Comparison of ENCODE assay signal across 27 mouse cellular contexts in genomic region chr2:29295557-29295956, GRCm38 (mm10). TPM values are rescaled to one million over a fixed set of nuclear protein-coding genes. Genes with fewer than 3 reads are reported as not detected.
A peak's percentile ranks its signal among the peaks of the same experiment; 100 is the strongest.
DNase-seq lines count a peak whose midpoint lies in the region; ATAC-seq lines count a peak whose summit lies in the region.
"Had no signal": no experiment of that assay in that cellular context is flagged by ENCODE, and none has a peak within 500 bp of the region (broad histone marks: within the 10 kb centered on the region; RNA-seq: fewer than 3 reads in every experiment).

No protein-coding gene starts in this region.

- no peaks in the 10 kb centered on the region for H3K27me3 ChIP-seq in kidney, embryonic 15.5 days
- H3K27me3 ChIP-seq: embryonic facial prominence, embryonic 12.5 days; hindbrain, embryonic 12.5 days; intestine, embryonic 15.5 days; limb, embryonic 13.5 days; liver, embryonic 13.5 days; midbrain, embryonic 13.5 days; neural tube, embryonic 13.5 days; stomach, embryonic 15.5 days had no signal

- no peak overlapping the region for H3K9ac ChIP-seq in kidney, embryonic 15.5 days
- H3K9ac ChIP-seq: embryonic facial prominence, embryonic 12.5 days; hindbrain, embryonic 12.5 days; intestine, embryonic 15.5 days; limb, embryonic 13.5 days; liver, embryonic 13.5 days; midbrain, embryonic 13.5 days; neural tube, embryonic 13.5 days; stomach, embryonic 15.5 days had no signal

- DNase-seq in heart, adult 8-10 months (ENCODE audit: low spot score): peak; percentile 18
- no peak for DNase-seq in heart, postnatal 4 days
- peak; percentile 12 for DNase-seq in kidney, postnatal 14 days
- DNase-seq in R1 (ENCODE audit: low read depth, low spot score) (peak; percentile 10), ZHBTc4 (ENCODE audit: low read depth, low spot score) (peak; percentile 11)
- no peak for DNase-seq in c-Kit-positive CD71-positive TER-119-positive erythroid progenitor cells, embryonic 14.5 days (ENCODE audit: low spot score)
- DNase-seq in adrenal gland, postnatal 36 days: no peak
- DNase-seq: adrenal gland, adult 8-10 months; B cell, adult 2 months; cerebellum, adult 11-12 months; cerebellum, adult 9-11 months; embryo, embryonic 11 days; gastrocnemius, postnatal 36 days; heart, postnatal 10 days; liver, embryonic 13.5 days had no signal

- no peaks in the 10 kb centered on the region for H3K4me1 ChIP-seq in kidney, embryonic 15.5 days
- H3K4me1 ChIP-seq: embryonic facial prominence, embryonic 12.5 days; heart, embryonic 10.5 days; hindbrain, embryonic 12.5 days; intestine, embryonic 15.5 days; limb, embryonic 13.5 days; liver, embryonic 13.5 days; midbrain, embryonic 13.5 days; neural tube, embryonic 13.5 days; stomach, embryonic 15.5 days had no signal

- H3K4me3 ChIP-seq in kidney, embryonic 15.5 days (replicated peaks): no peak overlapping the region
- H3K4me3 ChIP-seq: embryonic facial prominence, embryonic 12.5 days; heart, embryonic 10.5 days; hindbrain, embryonic 12.5 days; intestine, embryonic 15.5 days; limb, embryonic 13.5 days; liver, embryonic 13.5 days; midbrain, embryonic 13.5 days; neural tube, embryonic 13.5 days; stomach, embryonic 15.5 days had no signal

- H3K9me3 ChIP-seq in kidney, embryonic 15.5 days (replicated peaks): peaks cover 10% of the 10 kb centered on the region
- H3K9me3 ChIP-seq: intestine, embryonic 15.5 days; neural tube, embryonic 13.5 days; stomach, embryonic 15.5 days had no signal

- no peak overlapping the region for H3K4me2 ChIP-seq in kidney, embryonic 15.5 days
- H3K4me2 ChIP-seq: embryonic facial prominence, embryonic 12.5 days; hindbrain, embryonic 12.5 days; intestine, embryonic 15.5 days; limb, embryonic 13.5 days; liver, embryonic 13.5 days; midbrain, embryonic 13.5 days; neural tube, embryonic 13.5 days; stomach, embryonic 15.5 days had no signal

- WGBS in kidney, embryonic 15.5 days: 41% methylated on average over 3 of the region's 3 CpGs

- no peaks in the 10 kb centered on the region for H3K36me3 ChIP-seq in kidney, embryonic 15.5 days
- H3K36me3 ChIP-seq: embryonic facial prominence, embryonic 12.5 days; heart, embryonic 10.5 days; hindbrain, embryonic 12.5 days; intestine, embryonic 15.5 days; limb, embryonic 13.5 days; liver, embryonic 13.5 days; midbrain, embryonic 13.5 days; neural tube, embryonic 13.5 days; stomach, embryonic 15.5 days had no signal

- H3K27ac ChIP-seq in kidney, embryonic 15.5 days: no peak overlapping the region
- H3K27ac ChIP-seq: embryonic facial prominence, embryonic 12.5 days; heart, embryonic 10.5 days; hindbrain, embryonic 12.5 days; hindbrain, postnatal 0 days; intestine, embryonic 15.5 days; limb, embryonic 13.5 days; liver, embryonic 13.5 days; macrophage; midbrain, embryonic 13.5 days; neural tube, embryonic 13.5 days; stomach, embryonic 15.5 days had no signal

- ATAC-seq in kidney, embryonic 15.5 days (replicated peaks; ENCODE audit: low FRiP score): no peak
- ATAC-seq: forebrain, embryonic 14.5 days; hindbrain, postnatal 0 days; intestine, embryonic 15.5 days; midbrain, embryonic 13.5 days had no signal

RNA-seq across cellular contexts. Expression of gene Ntng2, which starts 42.8 kb away (rescaled TPM):
- total RNA-seq in heart, adult 8-10 months (2022): 10 to 100 TPM in 3 of 4 experiments, 1 to 10 TPM in 1; 8.3 to 16.7 (median 13.7) TPM
- total RNA-seq in heart, postnatal 4 days (2021): 1 to 10 TPM; 1.7 to 1.8 TPM
- 3.9 and 4.1 TPM in 2 replicates for polyA plus RNA-seq in kidney, embryonic 15.5 days (2015; fragmentation: Nextera tagmentation; extraction: Ambion mirVana)
- 10 to 100 TPM; 35.0 to 44.2 TPM for total RNA-seq in adrenal gland, postnatal 36 days (2021)
- polyA plus RNA-seq: liver, embryonic 13.5 days had no signal

RNA-seq across cellular contexts. Expression of gene Med27, which starts 51.1 kb away (rescaled TPM):
- total RNA-seq in heart, adult 8-10 months (2022): 10 to 100 TPM; 16.0 to 18.0 (median 17.8) TPM
- 10 to 100 TPM; 23.6 to 25.3 TPM for total RNA-seq in heart, postnatal 4 days (2021)
- polyA plus RNA-seq in kidney, embryonic 15.5 days (2015; fragmentation: Nextera tagmentation; extraction: Ambion mirVana): 52.7 and 53.3 TPM in 2 replicates
- total RNA-seq in adrenal gland, postnatal 36 days (2021): 10 to 100 TPM; 26.8 to 27.2 TPM

Comparison
In these comparisons a context has a peak if more than half of its experiments do, and no peak if none do; other contexts are left out.
1. DNase-seq: peak in heart, adult 8-10 months (single experiment), kidney, postnatal 14 days (single experiment), R1 (single experiment) and ZHBTc4 (single experiment); none in heart, postnatal 4 days (single experiment), c-Kit-positive CD71-positive TER-119-positive erythroid progenitor cells, embryonic 14.5 days (single experiment) and adrenal gland, postnatal 36 days (0 of 2).